Mouse (Mus musculus) embryonic facial prominence, embryonic 11.5 days (tissue): ENCODE data around the gene Med27. TPM values are rescaled to one million over a fixed set of nuclear protein-coding genes. Genes with fewer than 3 reads are reported as not detected.

Experiments used
- ATAC-seq: fragments of 200-750 bp; cut with Nextera tagmentation; replicated peaks from 2 replicates; pipeline ENCODE4 v1.8.0; 2017; ENCODE audit warnings: low read depth; ENCODE audit not compliant: insufficient number of reproducible peaks, low FRiP score, low TSS enrichment
- DNase-seq: peaks from one replicate; pipeline ENCODE4 v3.0.0-alpha.2; 2015; ENCODE audit warnings: low spot score
- H3K27ac ChIP-seq: fragments of 300-500 bp; sonication (generic); replicated peaks from 2 replicates; pipeline ENCODE4 v1.5.1; 2014; ENCODE audit warnings: mild to moderate bottlenecking, low read depth, low read length, control low read depth
- H3K27me3 ChIP-seq: fragments of 300-500 bp; sonication (generic); 2 replicates; pipeline ENCODE4 v1.6.1; 2014; ENCODE audit warnings: mild to moderate bottlenecking, low read length, moderate library complexity, mixed read lengths; ENCODE audit not compliant: control insufficient read depth, insufficient read depth
- H3K36me3 ChIP-seq: fragments of 300-500 bp; sonication (generic); replicated peaks from 2 replicates; pipeline ENCODE4 v1.6.1; 2014; ENCODE audit warnings: low read depth, mild to moderate bottlenecking, low read length, moderate library complexity, mixed read lengths; ENCODE audit not compliant: control insufficient read depth, insufficient read depth
- H3K4me1 ChIP-seq: fragments of 300-500 bp; sonication (generic); 2 replicates; pipeline ENCODE4 v1.6.1; 2014; ENCODE audit warnings: low read length, mixed read lengths; ENCODE audit not compliant: control insufficient read depth, insufficient read depth
- H3K4me2 ChIP-seq: fragments of 300-500 bp; sonication (generic); 2 replicates; pipeline ENCODE4 v1.6.1; 2014; ENCODE audit warnings: low read depth, mild to moderate bottlenecking, control low read depth, low read length, moderate library complexity
- H3K4me3 ChIP-seq: fragments of 300-500 bp; sonication (generic); 2 replicates; pipeline ENCODE4 v1.5.1; 2014; ENCODE audit warnings: low read depth, low read length, control low read depth
- H3K9ac ChIP-seq: fragments of 300-500 bp; sonication (generic); replicated peaks from 2 replicates; pipeline ENCODE4 v1.6.1; 2014; ENCODE audit warnings: mild to moderate bottlenecking, control low read depth, low read length
- H3K9me3 ChIP-seq: fragments of 300-500 bp; sonication (generic); replicated peaks from 2 replicates; pipeline ENCODE4 v1.6.1; 2016; ENCODE audit warnings: mild to moderate bottlenecking, low read length, inconsistent platforms, mixed read lengths; ENCODE audit not compliant: control insufficient read depth
- WGBS: fragments of 180-500 bp; shearing (Covaris S2); extraction: QIAGEN DNeasy Blood & Tissue Kit; methylation state at CpG from one replicate; pipeline ENCODE4 v1.1.7; 2014; 5-methylcytosine and 5-hydroxymethylcytosine counted together
- microRNA-seq: library from miRNA; unstranded; fragments of <30 nt; microRNA quantifications from one replicate; pipeline ENCODE4, GENCODE M21; 2016; ENCODE audit warnings: borderline number of aligned reads
- polyA plus RNA-seq: library from polyadenylated mRNA; unstranded; fragments of >200 nt; fragmentation: Nextera tagmentation; extraction: Ambion mirVana; gene quantifications from 2 replicates; pipeline ENCODE4 v1.2.1, GENCODE M21; 2014

The Med27 gene
- polyA plus RNA-seq, 1 experiment from 2014 or later = 54.5 TPM

GRCm38 (mm10) chr2:29572811-29573427, 226.3 kb downstream of the Med27 start:
- Histone ChIP-seq H3K36me3 (no peaks in the 10 kb centered on the region), H3K4me2 (no peak overlapping the region), H3K27ac (no peak overlapping the region), H3K9me3 (no peaks in the 10 kb centered on the region), H3K4me1 (peaks cover 3% of the 10 kb centered on the region; the same call in 1 of the 2 replicates), H3K4me3 (no peak overlapping the region), H3K27me3 (no peaks in the 10 kb centered on the region), H3K9ac (no peak overlapping the region)
- DNase-seq = no peak
- no peak for ATAC-seq
- 40% methylated on average over 5 of the region's 5 CpGs for WGBS

GRCm38 (mm10) chr2:29573591-29573990, 227.0 kb downstream of the Med27 start:
- Histone ChIP-seq H3K9me3 (no peaks in the 10 kb centered on the region), H3K36me3 (no peaks in the 10 kb centered on the region), H3K4me2 (no peak overlapping the region), H3K4me3 (no peak overlapping the region), H3K4me1 (peaks cover 3% of the 10 kb centered on the region; the same call in 1 of the 2 replicates), H3K9ac (no peak overlapping the region), H3K27ac (no peak overlapping the region), H3K27me3 (no peaks in the 10 kb centered on the region)
- 10% methylated on average over 5 of the region's 5 CpGs for WGBS
- ATAC-seq = peak; percentile 19; the same call in 1 of the 2 replicates
- DNase-seq = peak; percentile 94

- DNase-seq (no peak), ATAC-seq (no peak)
- no peak overlapping the region for H3K27ac ChIP-seq
- H3K9me3 ChIP-seq = no peaks in the 10 kb centered on the region
- no peak overlapping the region for H3K4me2 ChIP-seq
- H3K36me3 ChIP-seq = no peaks in the 10 kb centered on the region
- 7% methylated on average over 11 of the region's 11 CpGs for WGBS
- no peaks in the 10 kb centered on the region for H3K27me3 ChIP-seq
- H3K4me1 ChIP-seq = peaks cover 3% of the 10 kb centered on the region; the same call in 1 of the 2 replicates
- no peak overlapping the region for H3K9ac ChIP-seq
- H3K4me3 ChIP-seq = no peak overlapping the region
Measured at GRCm38 (mm10) chr2:29574187-29574586, 227.6 kb downstream of the Med27 start.

Small RNAs within 50 kb of the gene (microRNA-seq; reads per million reads assigned to microRNA genes)
- gene Mir133c = not detected

Other genes with a start within 250 kb of the Med27 start
- 10.4 and 11.0 TPM in 2 replicates for gene Setx, start 222.6 kb upstream of the Med27 start, polyA plus RNA-seq
- gene Ntng2, start 93.8 kb upstream of the Med27 start, polyA plus RNA-seq = 0.74 and 0.83 TPM in 2 replicates